Mouse (Mus musculus) Patski (cell line): Measurements from ENCODE around the gene Ypel2. TPM values are rescaled to one million over a fixed set of nuclear protein-coding genes. Genes with fewer than 3 reads are reported as not detected.
A peak's percentile ranks its signal among the peaks of the same experiment; 100 is the strongest.

ENCODE experiments used
- ATAC-seq: fragments of 100-300 bp; one replicate; pipeline ENCODE4 v1.8.0; 2021
- CTCF ChIA-PET: fragments of 350-600 bp; sonication (Branson Sonifier 250); formaldehyde crosslinking; loops from one replicate; lab custom pipeline; 2022; ENCODE audit warnings: inconsistent platforms; lab: Charles Lee
- POLR2A ChIA-PET: fragments of 350-600 bp; sonication (Branson Sonifier 250); formaldehyde crosslinking; loops from one replicate; lab custom pipeline; 2022; ENCODE audit warnings: antibody characterized with exemption, inconsistent platforms; lab: Charles Lee
- DNase-seq: peaks from one replicate; pipeline ENCODE4 v3.0.0-alpha.2; 2011; ENCODE audit warnings: low read depth, low spot score
- H3K27me3 ChIP-seq: fragments of 371-371 bp; one replicate; pipeline ENCODE4 v1.5.1; 2021
- CTCF ChIP-seq: fragments of 100-300 bp; IDR thresholded peaks from one replicate; pipeline ENCODE4 v1.5.1; 2021
- in situ Hi-C: fragments of 300-500 bp; cut with MboI; formaldehyde crosslinking; loops from 3 replicates; pipeline ENCODE4 v1.11.1; 2018; ENCODE audit warnings: low pct_unique_long_range_greater_than_20kb, mixed read lengths
- polyA plus RNA-seq: library from polyadenylated mRNA; unstranded; gene quantifications from one replicate; pipeline ENCODE4 v1.2.3, GENCODE M21; 2021

Ypel2 gene
- polyA plus RNA-seq, 1 experiment from 2014 or later: 31.7 TPM

GRCm38 (mm10) chr11:87020449-87020848 is 26.9 kb upstream of the Ypel2 start:
- in situ Hi-C loops: loop anchor here (25.0 kb wide), 1 partner anchor 233 kb away; no protein-coding TSS in a partner anchor
- CTCF ChIA-PET: interaction anchor here (0.8 to 1.0 kb wide), 2 partner anchors 9 to 15 kb away, joined by 3 read pairs; no protein-coding TSS in a partner anchor
- POLR2A ChIA-PET: no interaction called here
- TF ChIP-seq CTCF: peak; percentile 42
- DNase-seq: no peak
- ATAC-seq: no peak
- no peaks in the 10 kb centered on the region for H3K27me3 ChIP-seq

- no peaks in the 10 kb centered on the region for H3K27me3 ChIP-seq
- in situ Hi-C loops: loop anchor here (25.0 kb wide), 1 partner anchor 232 kb away; no protein-coding TSS in a partner anchor
- ChIA-PET POLR2A (interaction anchor here (0.6 kb wide), 1 partner anchor 1895 kb away, joined by 3 read pairs; no protein-coding TSS in a partner anchor), CTCF (interaction anchor here (1.0 kb wide), 1 partner anchor 8 kb away, joined by 3 read pairs; no protein-coding TSS in a partner anchor)
- no peak for ATAC-seq
- no peak for TF ChIP-seq CTCF
- no peak for DNase-seq
Observed at GRCm38 (mm10) chr11:87019431-87019830, 25.9 kb upstream of the Ypel2 start.

GRCm38 (mm10) chr11:87018081-87018480 is 24.6 kb upstream of the Ypel2 start:
- no peaks in the 10 kb centered on the region for H3K27me3 ChIP-seq
- POLR2A ChIA-PET: no interaction called here
- CTCF ChIA-PET: interaction anchor here (1.4 to 1.6 kb wide), 2 partner anchors 124 to 364 kb away, joined by 4 read pairs; no protein-coding TSS in a partner anchor
- ATAC-seq (no peak), DNase-seq (no peak)
- in situ Hi-C loops: loop anchor here (25.0 kb wide), 1 partner anchor 231 kb away; no protein-coding TSS in a partner anchor
- TF ChIP-seq CTCF: no peak

GRCm38 (mm10) chr11:87015691-87016090 is 22.2 kb upstream of the Ypel2 start:
- ChIA-PET POLR2A (no interaction called here), CTCF (no interaction called here)
- no peak for ATAC-seq
- DNase-seq: no peak
- no peaks in the 10 kb centered on the region for H3K27me3 ChIP-seq
- in situ Hi-C loops: loop anchor here (25.0 kb wide), 1 partner anchor 228 kb away; no protein-coding TSS in a partner anchor
- TF ChIP-seq CTCF: no peak

- DNase-seq: no peak
- CTCF ChIA-PET: interaction anchor here (0.7 to 2.9 kb wide), 7 partner anchors 10 to 357 kb away, joined by 3 to 11 read pairs (median 3); no protein-coding TSS in a partner anchor
- in situ Hi-C loops: loop anchor here (5.0 to 25.0 kb wide), 2 partner anchors 223 to 443 kb away; no protein-coding TSS in a partner anchor
- peak; percentile 71 for TF ChIP-seq CTCF
- POLR2A ChIA-PET: interaction anchor here (0.6 to 1.2 kb wide), 2 partner anchors 212 to 356 kb away, joined by 3 to 4 read pairs; no protein-coding TSS in a partner anchor
- ATAC-seq: peak; percentile 69
- no peaks in the 10 kb centered on the region for H3K27me3 ChIP-seq
Observed at GRCm38 (mm10) chr11:87010476-87010875, 17.0 kb upstream of the Ypel2 start.

GRCm38 (mm10) chr11:87007371-87007770 is 13.9 kb upstream of the Ypel2 start:
- CTCF ChIA-PET: no interaction called here
- no peak for TF ChIP-seq CTCF
- POLR2A ChIA-PET: no interaction called here
- in situ Hi-C loops: loop anchor here (25.0 kb wide), 1 partner anchor 220 kb away; no protein-coding TSS in a partner anchor
- H3K27me3 ChIP-seq: no peaks in the 10 kb centered on the region
- no peak for ATAC-seq
- DNase-seq: peak; percentile 65

- POLR2A ChIA-PET: no interaction called here
- no peak for ATAC-seq
- no peak for TF ChIP-seq CTCF
- H3K27me3 ChIP-seq: no peaks in the 10 kb centered on the region
- CTCF ChIA-PET: no interaction called here
- in situ Hi-C loops: loop anchor here (5.0 to 25.0 kb wide), 2 partner anchors 218 to 348 kb away; no protein-coding TSS in a partner anchor
- DNase-seq: no peak
Observed at GRCm38 (mm10) chr11:87004960-87005755, 11.7 kb upstream of the Ypel2 start.

GRCm38 (mm10) chr11:87002078-87002829 is 8.7 kb upstream of the Ypel2 start:
- no peak for TF ChIP-seq CTCF
- POLR2A ChIA-PET: no interaction called here
- DNase-seq (no peak), ATAC-seq (no peak)
- no peaks in the 10 kb centered on the region for H3K27me3 ChIP-seq
- in situ Hi-C loops: loop anchor here (5.0 to 25.0 kb wide), 2 partner anchors 215 to 345 kb away; no protein-coding TSS in a partner anchor
- CTCF ChIA-PET: no interaction called here

GRCm38 (mm10) chr11:87001217-87001616 is 7.7 kb upstream of the Ypel2 start:
- no peak for TF ChIP-seq CTCF
- H3K27me3 ChIP-seq: no peaks in the 10 kb centered on the region
- no peak for ATAC-seq
- CTCF ChIA-PET: interaction anchor here (1.3 kb wide), 1 partner anchor 104 kb away, joined by 4 read pairs; no protein-coding TSS in a partner anchor
- in situ Hi-C loops: loop anchor here (5.0 to 25.0 kb wide), 2 partner anchors 214 to 344 kb away; no protein-coding TSS in a partner anchor
- POLR2A ChIA-PET: interaction anchor here (0.5 to 0.7 kb wide), 2 partner anchors 96 to 107 kb away, joined by 3 to 5 read pairs; no protein-coding TSS in a partner anchor
- DNase-seq: no peak
